Mouse (Mus musculus): ENCODE data around the gene Trmt11.
"Not testable (repeated sequence)": the region's sequence is repeated elsewhere in the genome, so short reads cannot be mapped to it uniquely, and the experiment has no call there.

Gene Trmt11

GRCm38 (mm10) chr10:30555686-30556578 is 44.6 kb downstream of the Trmt11 start:
- DNase-seq, result no peak

- DNase-seq, result no peak
Measured at GRCm38 (mm10) chr10:30552377-30552776, 48.2 kb downstream of the Trmt11 start.

GRCm38 (mm10) chr10:30549974-30550373 is 50.6 kb downstream of the Trmt11 start:
- no peak for DNase-seq

- no peak for DNase-seq
Measured at GRCm38 (mm10) chr10:30538538-30538815, 62.1 kb downstream of the Trmt11 start.

- DNase-seq, result peak; percentile 20
Measured at GRCm38 (mm10) chr10:30537734-30538537, 62.6 kb downstream of the Trmt11 start.

- not testable (repeated sequence) for DNase-seq
Measured at GRCm38 (mm10) chr10:30535930-30536329, 64.6 kb downstream of the Trmt11 start.

- DNase-seq, result no peak
Measured at GRCm38 (mm10) chr10:30527122-30527521, 73.4 kb downstream of the Trmt11 start.

- DNase-seq, result no peak
Measured at GRCm38 (mm10) chr10:30521727-30522126, 78.8 kb downstream of the Trmt11 start.

GRCm38 (mm10) chr10:30519143-30519542 is 81.4 kb downstream of the Trmt11 start:
- DNase-seq, result no peak

GRCm38 (mm10) chr10:30517224-30517623 is 83.3 kb downstream of the Trmt11 start:
- no peak for DNase-seq

GRCm38 (mm10) chr10:30516771-30517170 is 83.8 kb downstream of the Trmt11 start:
- peak; percentile 44 for DNase-seq

- DNase-seq, result no peak
Measured at GRCm38 (mm10) chr10:30504736-30505135, 95.8 kb downstream of the Trmt11 start.

- no peak for DNase-seq
Measured at GRCm38 (mm10) chr10:30503168-30503567, 97.4 kb downstream of the Trmt11 start.

- DNase-seq, result no peak
Measured at GRCm38 (mm10) chr10:30502718-30503117, 97.8 kb downstream of the Trmt11 start.

- not testable (repeated sequence) for DNase-seq
Measured at GRCm38 (mm10) chr10:30498223-30498622, 102.3 kb downstream of the Trmt11 start.
